Mouse (Mus musculus) lung, embryonic 14.5 days (tissue): ENCODE results near the gene Cenpt. TPM values are rescaled to one million over a fixed set of nuclear protein-coding genes. Genes with fewer than 3 reads are reported as not detected.

Source experiments
- ATAC-seq: fragments of 200-750 bp; cut with Nextera tagmentation; 2 replicates; pipeline ENCODE4 v1.8.0; 2017; ENCODE audit warnings: mild to moderate bottlenecking, moderate TSS enrichment, moderate library complexity; ENCODE audit not compliant: insufficient read depth
- DNase-seq: peaks from one replicate; pipeline ENCODE4 v3.0.0-alpha.2; 2015
- H3K27ac ChIP-seq: fragments of 300-500 bp; sonication (generic); 2 replicates; pipeline ENCODE4 v1.5.1; 2014; ENCODE audit warnings: low read depth, mild to moderate bottlenecking, moderate library complexity
- H3K27me3 ChIP-seq: fragments of 300-500 bp; sonication (generic); 2 replicates; pipeline ENCODE4 v1.6.1; 2014; ENCODE audit warnings: low read length, control low read depth; ENCODE audit not compliant: insufficient read depth
- H3K36me3 ChIP-seq: fragments of 300-500 bp; sonication (generic); 2 replicates; pipeline ENCODE4 v1.6.1; 2014; ENCODE audit warnings: control low read depth; ENCODE audit not compliant: insufficient read depth
- H3K4me1 ChIP-seq: fragments of 300-500 bp; sonication (generic); 2 replicates; pipeline ENCODE4 v1.6.1; 2014; ENCODE audit warnings: antibody characterized with exemption, control low read depth; ENCODE audit not compliant: insufficient read depth
- H3K4me2 ChIP-seq: fragments of 300-500 bp; sonication (generic); 2 replicates; pipeline ENCODE4 v1.6.1; 2014; ENCODE audit warnings: mild to moderate bottlenecking
- H3K4me3 ChIP-seq: fragments of 300-500 bp; sonication (generic); 2 replicates; pipeline ENCODE4 v1.5.1; 2014; ENCODE audit warnings: low read depth, low read length
- H3K9ac ChIP-seq: fragments of 300-500 bp; sonication (generic); 2 replicates; pipeline ENCODE4 v1.6.1; 2014
- H3K9me3 ChIP-seq: fragments of 300-500 bp; sonication (generic); 2 replicates; pipeline ENCODE4 v1.6.1; 2016; ENCODE audit warnings: low read depth, low read length, control low read depth
- CTCF ChIP-seq: IDR thresholded peaks from 2 replicates; pipeline ENCODE4 v1.5.1; 2016; ENCODE audit warnings: antibody characterized with exemption, low read depth
- WGBS: fragments of 180-500 bp; shearing (Covaris S2); extraction: QIAGEN DNeasy Blood & Tissue Kit; methylation state at CpG from one replicate; pipeline ENCODE4 v1.1.7; 2014; 5-methylcytosine and 5-hydroxymethylcytosine counted together
- polyA plus RNA-seq: library from polyadenylated mRNA; unstranded; fragments of >200 nt; fragmentation: Nextera tagmentation; extraction: Ambion mirVana; gene quantifications from 2 replicates; pipeline ENCODE4 v1.2.1, GENCODE M21; 2014

Gene Cenpt
- polyA plus RNA-seq, 1 experiment from 2014 or later, result 46.2 TPM

- H3K4me2 ChIP-seq, result no peak overlapping the region
- H3K4me3 ChIP-seq, result no peak overlapping the region
- no peaks in the 10 kb centered on the region for H3K27me3 ChIP-seq
- H3K4me1 ChIP-seq, result no peaks in the 10 kb centered on the region
- WGBS, result 89% methylated on average over 3 of the region's 3 CpGs
- H3K9me3 ChIP-seq, result no peaks in the 10 kb centered on the region
- DNase-seq, result no peak
- H3K9ac ChIP-seq, result no peak overlapping the region
- no peak for ATAC-seq
- no peak for TF ChIP-seq CTCF
- no peak overlapping the region for H3K27ac ChIP-seq
- H3K36me3 ChIP-seq, result peaks cover 51% of the 10 kb centered on the region
These were observed 33.4 kb downstream of the Cenpt start for GRCm38 (mm10) chr8:105819659-105820058.

DNA sequence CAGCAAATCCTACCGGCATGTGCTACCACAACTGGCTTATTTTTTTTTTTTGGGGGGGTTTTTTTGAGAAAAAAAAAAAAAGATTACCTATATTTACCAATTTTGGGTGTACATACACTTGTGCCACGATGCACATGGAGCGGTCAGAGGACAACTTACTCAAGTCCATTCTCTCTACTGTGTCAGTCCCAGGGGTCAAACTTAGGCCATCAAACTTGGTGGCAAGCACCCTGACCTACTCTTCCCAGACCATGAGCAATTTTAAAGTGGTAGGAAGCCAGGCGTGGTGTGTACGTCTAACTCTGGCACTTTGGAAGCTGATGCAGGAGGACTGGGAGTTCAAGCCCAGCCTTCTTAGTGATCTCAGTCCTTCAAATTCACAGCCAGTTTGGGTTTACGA lies 39.8 kb downstream of the Cenpt start:
- DNase-seq, result no peak

GRCm38 (mm10) chr8:105812511-105812910 lies 40.6 kb downstream of the Cenpt start:
- 72% methylated on average over 5 of the region's 5 CpGs for WGBS
- no peak overlapping the region for H3K4me3 ChIP-seq
- H3K9me3 ChIP-seq, result no peaks in the 10 kb centered on the region
- no peak overlapping the region for H3K4me2 ChIP-seq
- DNase-seq (no peak), ATAC-seq (no peak)
- no peak for TF ChIP-seq CTCF
- no peak overlapping the region for H3K9ac ChIP-seq
- H3K36me3 ChIP-seq, result peaks cover 13% of the 10 kb centered on the region; the same call in 1 of the 2 replicates
- H3K4me1 ChIP-seq, result no peaks in the 10 kb centered on the region
- H3K27ac ChIP-seq, result no peak overlapping the region
- no peaks in the 10 kb centered on the region for H3K27me3 ChIP-seq

More for the DNA sequence above, 39.8 kb downstream of the Cenpt start:
- Histone ChIP-seq H3K36me3 (peaks cover 15% of the 10 kb centered on the region; the same call in 1 of the 2 replicates), H3K9me3 (no peaks in the 10 kb centered on the region), H3K4me3 (no peak overlapping the region), H3K27ac (no peak overlapping the region), H3K4me1 (no peaks in the 10 kb centered on the region), H3K4me2 (no peak overlapping the region), H3K27me3 (no peaks in the 10 kb centered on the region), H3K9ac (no peak overlapping the region)
- TF ChIP-seq CTCF, result no peak
- 92% methylated on average over 6 of the region's 6 CpGs for WGBS
- ATAC-seq, result no peak

GRCm38 (mm10) chr8:105811543-105811942 lies 41.5 kb downstream of the Cenpt start:
- H3K4me3 ChIP-seq, result no peak overlapping the region
- DNase-seq (no peak), ATAC-seq (no peak)
- no peaks in the 10 kb centered on the region for H3K9me3 ChIP-seq
- no peak overlapping the region for H3K27ac ChIP-seq
- no peaks in the 10 kb centered on the region for H3K4me1 ChIP-seq
- 77% methylated on average over 3 of the region's 3 CpGs for WGBS
- H3K9ac ChIP-seq, result no peak overlapping the region
- no peak for TF ChIP-seq CTCF
- H3K27me3 ChIP-seq, result no peaks in the 10 kb centered on the region
- peaks cover 12% of the 10 kb centered on the region; the same call in 1 of the 2 replicates for H3K36me3 ChIP-seq
- H3K4me2 ChIP-seq, result no peak overlapping the region

DNA sequence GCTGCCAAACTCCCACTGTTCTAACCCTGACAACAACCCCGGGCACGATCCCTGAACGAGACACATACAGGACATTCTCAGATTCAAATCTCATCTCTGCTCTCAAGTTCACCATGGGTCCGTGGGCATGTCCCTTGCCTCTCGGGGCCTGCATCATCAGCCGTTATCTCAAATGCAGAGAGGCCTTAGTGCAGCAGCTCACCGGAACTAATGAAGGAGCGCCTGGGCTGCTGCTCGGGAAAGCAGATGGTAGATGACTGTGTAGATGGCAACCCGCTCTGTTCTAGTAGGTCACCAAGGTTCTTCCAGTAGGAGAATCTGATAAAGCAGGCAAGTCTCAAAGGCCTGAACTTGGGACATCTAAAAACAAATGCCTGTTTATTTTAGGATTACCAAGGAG lies 42.0 kb downstream of the Cenpt start:
- DNase-seq, result no peak
- no peak overlapping the region for H3K4me3 ChIP-seq
- no peaks in the 10 kb centered on the region for H3K9me3 ChIP-seq
- ATAC-seq, result no peak
- H3K9ac ChIP-seq, result no peak overlapping the region
- WGBS, result 90% methylated on average over 10 of the region's 10 CpGs
- H3K36me3 ChIP-seq, result peaks cover 12% of the 10 kb centered on the region; the same call in 1 of the 2 replicates
- no peaks in the 10 kb centered on the region for H3K27me3 ChIP-seq
- no peaks in the 10 kb centered on the region for H3K4me1 ChIP-seq
- no peak overlapping the region for H3K4me2 ChIP-seq
- H3K27ac ChIP-seq, result no peak overlapping the region
- TF ChIP-seq CTCF, result no peak

- Histone ChIP-seq H3K9me3 (no peaks in the 10 kb centered on the region), H3K27me3 (no peaks in the 10 kb centered on the region), H3K9ac (no peak overlapping the region), H3K4me1 (no peaks in the 10 kb centered on the region), H3K36me3 (peaks cover 14% of the 10 kb centered on the region), H3K27ac (no peak overlapping the region), H3K4me2 (no peak overlapping the region), H3K4me3 (no peak overlapping the region)
- 84% methylated on average over 6 of the region's 6 CpGs for WGBS
- no peak for DNase-seq
- TF ChIP-seq CTCF, result no peak
- no peak for ATAC-seq
These were observed 42.8 kb downstream of the Cenpt start for GRCm38 (mm10) chr8:105810245-105810786.

DNA sequence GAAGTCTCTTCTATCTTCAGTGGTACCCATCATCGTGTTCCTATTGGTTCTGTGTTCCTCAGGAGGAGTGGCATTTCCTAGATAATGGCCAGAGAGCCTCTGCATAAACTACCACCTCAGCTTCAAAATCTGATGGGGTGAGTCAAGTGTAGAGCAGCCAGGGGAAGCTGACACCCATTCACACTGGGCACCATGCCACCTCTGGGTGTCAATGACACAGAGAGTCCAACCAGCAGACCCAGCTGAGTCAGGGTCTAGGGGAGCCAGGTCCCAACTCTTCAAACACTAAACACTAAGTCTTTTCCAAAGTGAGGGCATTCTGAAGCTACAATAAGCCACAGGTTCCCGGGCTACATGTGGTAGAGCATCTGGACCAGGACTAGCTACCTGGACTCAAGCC lies 44.6 kb downstream of the Cenpt start:
- DNase-seq (no peak), ATAC-seq (no peak)
- H3K27me3 ChIP-seq, result no peaks in the 10 kb centered on the region
- H3K4me1 ChIP-seq, result no peaks in the 10 kb centered on the region
- no peak overlapping the region for H3K9ac ChIP-seq
- no peak overlapping the region for H3K4me3 ChIP-seq
- TF ChIP-seq CTCF, result no peak
- no peak overlapping the region for H3K27ac ChIP-seq
- no peaks in the 10 kb centered on the region for H3K9me3 ChIP-seq
- 96% methylated on average over 2 of the region's 2 CpGs for WGBS
- H3K4me2 ChIP-seq, result no peak overlapping the region
- H3K36me3 ChIP-seq, result peaks cover 23% of the 10 kb centered on the region
